Mouse (Mus musculus) heart, adult 2 months (tissue): Measurements from ENCODE around the gene Zfp14. TPM values are rescaled to one million over a fixed set of nuclear protein-coding genes. Genes with fewer than 3 reads are reported as not detected.

ENCODE experiments used
- DNase-seq, 2 experiments: peaks; one replicate each; pipeline ENCODE4 v3.0.0; 2021
- H3K27ac ChIP-seq: fragments of 200-600 bp; 2 replicates; pipeline ENCODE4 v1.8.1; 2022
- H3K27me3 ChIP-seq: fragments of 200-500 bp; 2 replicates; pipeline ENCODE4 v1.6.1; 2012; ENCODE audit warnings: mild to moderate bottlenecking, low read length, inconsistent platforms, mixed read lengths; ENCODE audit not compliant: control insufficient read depth, insufficient read depth
- H3K36me3 ChIP-seq: fragments of 200-500 bp; 2 replicates; pipeline ENCODE4 v1.6.1; 2012; ENCODE audit warnings: low read length, inconsistent platforms; ENCODE audit not compliant: control insufficient read depth, insufficient read depth
- H3K4me1 ChIP-seq: fragments of 200-500 bp; 2 replicates; pipeline ENCODE4 v1.6.1; 2011; ENCODE audit warnings: low read length; ENCODE audit not compliant: control insufficient read depth, insufficient read depth
- H3K4me3 ChIP-seq: fragments of 200-600 bp; 2 replicates; pipeline ENCODE4 v1.8.1; 2022
- H3K79me2 ChIP-seq: fragments of 200-500 bp; replicated peaks from 2 replicates; pipeline ENCODE4 v1.6.1; 2012; ENCODE audit warnings: mild to moderate bottlenecking, inconsistent platforms, low read length, moderate library complexity, mixed read lengths; ENCODE audit not compliant: control insufficient read depth, insufficient read depth
- H3K9ac ChIP-seq: fragments of 200-500 bp; 2 replicates; pipeline ENCODE4 v1.6.1; 2012; ENCODE audit warnings: low read depth, mild to moderate bottlenecking, control low read depth, inconsistent platforms, low read length, mixed read lengths
- CTCF ChIP-seq: fragments of 200-600 bp; IDR thresholded peaks from 2 replicates; pipeline ENCODE4 v1.8.1; 2022; ENCODE audit warnings: antibody characterized with exemption, mild to moderate bottlenecking, moderate library complexity
- EP300 ChIP-seq: fragments of 200-500 bp; IDR thresholded peaks from 2 replicates; pipeline ENCODE4 v1.6.1; 2011; ENCODE audit warnings: low read depth, low read length, control low read depth; ENCODE audit not compliant: insufficient read depth
- POLR2A ChIP-seq: fragments of 200-500 bp; IDR thresholded peaks from 2 replicates; pipeline ENCODE4 v1.6.1; 2011; ENCODE audit warnings: mild to moderate bottlenecking, low read depth, low read length, control low read depth; ENCODE audit not compliant: insufficient read depth
- WGBS: fragments of 180-500 bp; shearing (Covaris S2); methylation state at CpG from one replicate; pipeline ENCODE4 v1.1.7; 2018; 5-methylcytosine and 5-hydroxymethylcytosine counted together
- intact Hi-C: fragments of 180-260 bp; cut with DNase I; formaldehyde crosslinking; loops from one replicate; pipeline ENCODE4 v1.15.1; 2025
- polyA plus RNA-seq: library from polyadenylated mRNA; depleted of rRNA; stranded (reverse); fragments of >200 nt; gene quantifications from 2 replicates; pipeline ENCODE4 v1.2.3, GENCODE M21; 2012
- total RNA-seq, 2 experiments: library from RNA; stranded (reverse); gene quantifications; 2 replicates each; pipeline ENCODE4 v1.2.3; 2021

Gene Zfp14
- total and polyA plus RNA-seq, 3 experiments: 2.5 to 3.5 (median 2.7) TPM

DNA sequence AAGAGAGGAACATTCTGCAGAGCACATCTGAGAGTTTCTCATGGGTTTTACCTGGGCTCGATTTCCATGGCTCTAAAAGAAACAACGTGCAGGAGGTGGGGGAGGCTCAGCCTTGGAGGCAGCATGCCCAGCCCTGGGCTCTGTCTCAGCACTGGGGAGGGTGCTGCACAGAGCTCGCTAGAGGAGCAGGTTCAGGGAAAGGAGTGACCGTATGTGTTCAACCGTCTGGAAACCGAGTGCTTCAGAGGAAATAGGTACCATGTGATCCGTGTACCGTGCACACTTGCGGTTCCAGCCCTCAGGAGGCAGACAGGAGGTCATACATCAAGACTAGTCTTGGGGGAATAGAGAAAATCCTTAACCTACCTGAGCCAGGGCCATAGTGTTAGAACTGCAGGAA is 6.8 kb downstream of the Zfp14 start:
- Histone ChIP-seq H3K4me1 (no peaks in the 10 kb centered on the region), H3K79me2 (no peaks in the 10 kb centered on the region)
- WGBS: 64% methylated on average over 9 of the region's 9 CpGs

GRCm38 (mm10) chr7:30034331-30034730 is 16.8 kb downstream of the Zfp14 start:
- Histone ChIP-seq H3K4me1 (no peaks in the 10 kb centered on the region), H3K27ac (no peak overlapping the region), H3K9ac (no peak overlapping the region), H3K27me3 (no peaks in the 10 kb centered on the region), H3K79me2 (no peaks in the 10 kb centered on the region), H3K4me3 (no peak overlapping the region), H3K36me3 (no peaks in the 10 kb centered on the region)
- TF ChIP-seq CTCF (no peak), EP300 (no peak), POLR2A (no peak)
- WGBS: 92% methylated on average over 12 of the region's 12 CpGs
- no peak for DNase-seq
- intact Hi-C loops: no loop called here

More for the DNA sequence above, 6.8 kb downstream of the Zfp14 start:
- Histone ChIP-seq H3K9ac (no peak overlapping the region), H3K4me3 (no peak overlapping the region), H3K36me3 (no peaks in the 10 kb centered on the region), H3K27ac (no peak overlapping the region), H3K27me3 (no peaks in the 10 kb centered on the region)
- TF ChIP-seq EP300: no peak
- TF ChIP-seq POLR2A: no peak
- no peak for TF ChIP-seq CTCF
- intact Hi-C loops: no loop called here
- no peak for DNase-seq

DNA sequence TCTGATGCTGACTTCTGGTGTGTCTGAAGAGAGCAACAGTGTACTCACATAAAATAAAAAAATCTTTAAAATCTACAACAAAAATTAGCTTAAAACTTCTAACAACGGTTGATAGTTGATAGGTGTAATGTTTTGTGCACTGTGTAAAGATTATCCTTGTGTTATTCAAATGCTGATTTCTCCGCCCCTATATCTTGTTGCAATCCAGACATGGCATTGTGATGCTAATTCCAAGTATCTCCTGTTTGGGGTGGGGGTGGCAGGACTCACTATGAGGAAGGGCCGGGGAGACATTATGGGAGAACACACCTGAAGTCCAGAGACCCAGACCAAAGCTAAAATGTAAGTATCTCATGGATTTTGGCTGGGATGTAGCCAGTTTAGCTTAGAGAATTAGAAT is 19.8 kb downstream of the Zfp14 start:
- no peak overlapping the region for H3K9ac ChIP-seq
- no peak overlapping the region for H3K4me3 ChIP-seq
- H3K36me3 ChIP-seq: no peaks in the 10 kb centered on the region
- intact Hi-C loops: no loop called here
- H3K4me1 ChIP-seq: no peaks in the 10 kb centered on the region
- no peak for DNase-seq
- TF ChIP-seq EP300 (no peak), POLR2A (no peak), CTCF (no peak)
- no peaks in the 10 kb centered on the region for H3K79me2 ChIP-seq
- H3K27me3 ChIP-seq: no peaks in the 10 kb centered on the region
- 92% methylated on average over 3 of the region's 3 CpGs for WGBS
- no peak overlapping the region for H3K27ac ChIP-seq

DNA sequence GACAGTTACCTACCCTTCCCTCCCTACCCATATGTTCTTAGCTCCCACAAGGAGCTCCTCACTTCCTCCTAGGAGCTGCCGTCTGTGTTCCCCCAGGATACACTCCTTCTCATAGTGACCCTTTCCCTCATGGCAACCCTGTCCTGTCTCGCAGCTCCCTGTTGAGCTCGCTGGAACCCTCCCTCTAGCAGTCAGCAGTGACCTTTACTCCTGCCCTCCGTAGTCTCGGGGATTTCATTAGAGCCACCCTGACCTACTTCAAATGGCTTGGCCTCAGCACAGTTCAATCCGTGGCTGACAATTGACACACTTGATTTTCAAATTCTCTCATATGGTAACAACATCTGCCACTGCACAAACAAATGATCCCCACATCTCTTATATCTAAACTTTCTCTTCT is 20.5 kb downstream of the Zfp14 start:
- intact Hi-C loops: no loop called here
- Histone ChIP-seq H3K36me3 (no peaks in the 10 kb centered on the region), H3K27me3 (no peaks in the 10 kb centered on the region), H3K4me1 (no peaks in the 10 kb centered on the region), H3K9ac (no peak overlapping the region), H3K79me2 (no peaks in the 10 kb centered on the region), H3K4me3 (no peak overlapping the region), H3K27ac (no peak overlapping the region)
- WGBS: 29% methylated on average over 6 of the region's 6 CpGs
- TF ChIP-seq CTCF: no peak
- TF ChIP-seq POLR2A: no peak
- no peak for TF ChIP-seq EP300
- no peak for DNase-seq

GRCm38 (mm10) chr7:30028572-30028971 is 22.6 kb downstream of the Zfp14 start:
- no peak for DNase-seq
- Histone ChIP-seq H3K27ac (no peak overlapping the region), H3K9ac (no peak overlapping the region), H3K27me3 (no peaks in the 10 kb centered on the region), H3K79me2 (no peaks in the 10 kb centered on the region), H3K4me1 (no peaks in the 10 kb centered on the region), H3K4me3 (no peak overlapping the region), H3K36me3 (no peaks in the 10 kb centered on the region)
- intact Hi-C loops: no loop called here
- no peak for TF ChIP-seq EP300
- TF ChIP-seq CTCF: no peak
- no peak for TF ChIP-seq POLR2A
- WGBS: 91% methylated on average over 3 of the region's 3 CpGs

- no peaks in the 10 kb centered on the region for H3K36me3 ChIP-seq
- intact Hi-C loops: no loop called here
- H3K4me1 ChIP-seq: no peaks in the 10 kb centered on the region
- no peaks in the 10 kb centered on the region for H3K27me3 ChIP-seq
- TF ChIP-seq POLR2A: no peak
- WGBS: 72% methylated on average over 4 of the region's 4 CpGs
- DNase-seq: no peak
- H3K27ac ChIP-seq: no peak overlapping the region
- no peak overlapping the region for H3K9ac ChIP-seq
- H3K79me2 ChIP-seq: no peaks in the 10 kb centered on the region
- H3K4me3 ChIP-seq: no peak overlapping the region
These were observed 23.8 kb downstream of the Zfp14 start for GRCm38 (mm10) chr7:30027331-30027730.
